In the genomic region with DNA sequence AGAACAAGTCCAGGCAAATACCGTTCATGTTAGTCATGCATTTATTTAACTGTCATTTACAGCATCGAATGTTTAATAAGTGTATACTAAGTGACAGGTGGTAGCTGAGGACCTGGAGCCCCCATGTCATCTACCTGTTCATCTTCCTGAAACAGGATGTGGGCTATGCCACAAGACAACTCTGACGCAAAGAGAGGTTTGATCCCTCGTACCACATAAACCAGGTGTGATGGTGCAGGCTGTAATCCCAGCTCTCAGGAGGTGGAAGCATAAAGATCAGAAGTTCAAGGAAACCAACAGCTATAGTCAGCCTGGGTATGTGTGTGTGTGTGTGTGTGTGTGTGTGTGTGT, we compare ENCODE assay signal across 8 mouse cellular contexts. TPM values are rescaled to one million over a fixed set of nuclear protein-coding genes. Genes with fewer than 3 reads are reported as not detected.
DNase-seq lines count a peak whose midpoint lies in the region; ATAC-seq lines count a peak whose summit lies in the region.

No protein-coding gene starts in this region.

- peak overlapping the region; percentile 50 to 56; a peak in 3 of 4 replicates for H3K4me3 ChIP-seq in heart, embryonic 14.5 days (ENCODE audit: control insufficient read depth in 1 of 2, insufficient read depth in 1 of 2, low read depth in 1 of 2, low read length in 2 of 2)
- H3K4me3 ChIP-seq in midbrain, embryonic 16.5 days (ENCODE audit: low read depth, low read length), result peak overlapping the region; percentile 55

- H3K9me3 ChIP-seq in heart, embryonic 14.5 days (ENCODE audit: control insufficient read depth, low read length), result no peaks in the 10 kb centered on the region
- H3K9me3 ChIP-seq in midbrain, embryonic 16.5 days (replicated peaks; ENCODE audit: control insufficient read depth, low read length, poor library complexity, severe bottlenecking), result no peaks in the 10 kb centered on the region

- DNase-seq in heart, postnatal 4 days, result no peak
- no peak for DNase-seq in gastrocnemius, postnatal 14 days
- DNase-seq in right cerebral cortex, postnatal 36 days (ENCODE audit: low spot score in 2 of 2), result no peak
- no peak for DNase-seq in embryo, embryonic 10.5 days (ENCODE audit: low spot score)

- 50% methylated on average over 4 of the region's 4 CpGs for WGBS in heart, embryonic 14.5 days
- 51% methylated on average over 4 of the region's 4 CpGs for WGBS in midbrain, embryonic 16.5 days

- H3K27ac ChIP-seq in heart, embryonic 14.5 days (replicated peaks in 1 of 2; ENCODE audit: control insufficient read depth in 1 of 2, insufficient read depth in 1 of 2, low read depth in 2 of 2, low read length in 2 of 2), result peak overlapping the region; percentile 86 to 90; a peak in 2 of 4 replicates
- peak overlapping the region; percentile 56 for H3K27ac ChIP-seq in midbrain, embryonic 16.5 days (ENCODE audit: low read length)

- peak overlapping the region; percentile 71; the same call in 1 of the 2 replicates for H3K9ac ChIP-seq in heart, embryonic 14.5 days (ENCODE audit: low read length)
- H3K9ac ChIP-seq in midbrain, embryonic 16.5 days (ENCODE audit: low read depth, low read length), result peak overlapping the region; percentile 59; the same call in 1 of the 2 replicates

- H3K4me2 ChIP-seq in heart, embryonic 14.5 days (ENCODE audit: low read length), result peak overlapping the region; percentile 90
- H3K4me2 ChIP-seq in midbrain, embryonic 16.5 days (ENCODE audit: low read length), result peak overlapping the region; percentile 77

- H3K36me3 ChIP-seq in heart, embryonic 14.5 days (ENCODE audit: control insufficient read depth, insufficient read depth, low read length), result no peaks in the 10 kb centered on the region
- H3K36me3 ChIP-seq in midbrain, embryonic 16.5 days (ENCODE audit: control insufficient read depth, insufficient read depth, low read length), result no peaks in the 10 kb centered on the region

- peaks cover 11 to 19% of the 10 kb centered on the region in 2 experiments for H3K4me1 ChIP-seq in heart, embryonic 14.5 days (ENCODE audit: control insufficient read depth in 2 of 2, insufficient read depth in 2 of 2, low read length in 2 of 2)
- no peaks in the 10 kb centered on the region for H3K4me1 ChIP-seq in midbrain, embryonic 16.5 days (ENCODE audit: control insufficient read depth, insufficient read depth, low read length)

- no peaks in the 10 kb centered on the region for H3K27me3 ChIP-seq in heart, embryonic 14.5 days (ENCODE audit: control insufficient read depth, insufficient read depth, low read length)
- no peaks in the 10 kb centered on the region; the same call in 1 of the 2 replicates for H3K27me3 ChIP-seq in midbrain, embryonic 16.5 days (ENCODE audit: control insufficient read depth, insufficient read depth, low read depth, low read length)

- ATAC-seq in heart, embryonic 14.5 days (ENCODE audit: insufficient number of reproducible peaks, insufficient read depth, low FRiP score, low read depth), result no peak
- peak; percentile 89 for ATAC-seq in activated CD4-positive, CD25-positive, alpha-beta regulatory T cell, adult 4 months
- ATAC-seq in inflammation-experienced regulatory T-cells, adult 6 months, result peak; percentile 88
- peak; percentile 38 for ATAC-seq in midbrain, embryonic 16.5 days

- intact Hi-C loops in gastrocnemius, postnatal 14 days (cut with DNase I; ENCODE audit: low total_unique reads), result no loop called here

RNA-seq across cellular contexts. Expression of gene Eif2ak3, which starts 19.4 kb away (rescaled TPM):
- 5.0 and 5.3 TPM in 2 replicates for polyA plus RNA-seq in heart, embryonic 14.5 days (2014; fragmentation: Nextera tagmentation; extraction: Ambion mirVana)
- total RNA-seq in heart, postnatal 4 days (2021), result 10 to 100 TPM; 12.6 to 13.7 TPM
- polyA plus RNA-seq in activated CD4-positive, CD25-positive, alpha-beta regulatory T cell, adult 4 months (2017; shearing (Covaris generic)), result 1 to 10 TPM; 2.4 to 4.6 TPM
- polyA plus RNA-seq in inflammation-experienced regulatory T-cells, adult 6 months (2017; shearing (Covaris generic)), result 1 to 10 TPM; 3.3 to 3.9 (median 3.3) TPM
- polyA plus RNA-seq in midbrain, embryonic 16.5 days (2015; fragmentation: Nextera tagmentation; extraction: Ambion mirVana), result 12.5 and 13.4 TPM in 2 replicates
- 1 to 10 TPM; 7.0 to 9.5 TPM for total RNA-seq in gastrocnemius, postnatal 14 days (2021)

RNA-seq across cellular contexts. Expression of gene Rpia, which starts 32.9 kb away (rescaled TPM):
- polyA plus RNA-seq in heart, embryonic 14.5 days (2014; fragmentation: Nextera tagmentation; extraction: Ambion mirVana), result 1.4 and 1.5 TPM in 2 replicates
- total RNA-seq in heart, postnatal 4 days (2021), result 1 to 10 TPM; 8.1 to 8.8 TPM
- polyA plus RNA-seq in activated CD4-positive, CD25-positive, alpha-beta regulatory T cell, adult 4 months (2017; shearing (Covaris generic)), result 1 to 10 TPM; 4.2 to 5.2 TPM
- polyA plus RNA-seq in inflammation-experienced regulatory T-cells, adult 6 months (2017; shearing (Covaris generic)), result 10 to 100 TPM in 1 of 3 experiments, 1 to 10 TPM in 2; 4.9 to 11.5 (median 6.1) TPM
- 2.6 and 2.9 TPM in 2 replicates for polyA plus RNA-seq in midbrain, embryonic 16.5 days (2015; fragmentation: Nextera tagmentation; extraction: Ambion mirVana)
- total RNA-seq in gastrocnemius, postnatal 14 days (2021), result 1 to 10 TPM; 8.5 to 9.4 TPM
